Mouse (Mus musculus): ENCODE measurements around the gene Vav3. TPM values are rescaled to one million over a fixed set of nuclear protein-coding genes. Genes with fewer than 3 reads are reported as not detected.
A peak's percentile ranks its signal among the peaks of the same experiment; 100 is the strongest.

Vav3 gene
- total and polyA plus RNA-seq, 2 experiments from 2014 or later = 9.2 to 11.6 TPM

- DNase-seq (ENCODE audit: low spot score) = no peak
- 90% methylated on average over 5 of the region's 5 CpGs for WGBS
- Histone ChIP-seq H3K9ac (replicated peaks; ENCODE audit: low read length, poor library complexity, severe bottlenecking) (no peak overlapping the region), H3K36me3 (ENCODE audit: insufficient read depth, low read length) (no peaks in the 10 kb centered on the region), H3K4me1 (ENCODE audit: insufficient read depth, low read length) (no peaks in the 10 kb centered on the region), H3K27me3 (ENCODE audit: insufficient read depth, low read length) (no peaks in the 10 kb centered on the region), H3K27ac (ENCODE audit: low read depth, low read length) (no peak overlapping the region), H3K4me3 (ENCODE audit: low read depth, low read length) (no peak overlapping the region), H3K9me3 (ENCODE audit: low read length) (no peaks in the 10 kb centered on the region), H3K4me2 (ENCODE audit: low read depth, low read length, poor library complexity, severe bottlenecking) (no peak overlapping the region)
- no peak for ATAC-seq (ENCODE audit: low FRiP score)
- TF ChIP-seq CTCF (IDR thresholded peaks at IDR 0.05) = no peak
Observed at GRCm38 (mm10) chr3:109401527-109401926, 61.1 kb downstream of the Vav3 start.

DNA sequence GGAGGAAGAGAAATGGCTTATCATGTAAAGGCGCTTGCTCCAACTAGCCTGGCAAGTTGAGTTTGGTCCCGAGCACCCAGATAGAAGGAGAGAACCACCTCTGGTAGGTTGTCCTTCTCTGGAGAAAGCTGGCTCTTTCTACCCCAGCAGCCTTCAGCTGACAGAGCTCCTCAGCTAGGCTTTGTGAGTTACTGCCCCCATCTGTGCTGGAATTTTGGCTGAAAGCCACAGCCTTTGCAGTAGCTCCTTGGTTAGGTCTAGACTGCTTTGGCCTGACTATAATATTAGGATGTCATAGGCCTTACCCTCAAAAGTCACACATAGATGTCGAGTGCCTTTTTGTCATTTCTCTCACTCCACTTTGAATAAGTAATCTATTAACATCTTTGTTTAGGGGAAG lies 70.8 kb downstream of the Vav3 start:
- WGBS = 86% methylated on average over 3 of the region's 3 CpGs
- H3K36me3 ChIP-seq (ENCODE audit: insufficient read depth, low read length) = no peaks in the 10 kb centered on the region
- no peak overlapping the region for H3K27ac ChIP-seq (ENCODE audit: low read depth, low read length)
- no peaks in the 10 kb centered on the region for H3K4me1 ChIP-seq (ENCODE audit: insufficient read depth, low read length)
- no peak overlapping the region for H3K4me2 ChIP-seq (ENCODE audit: low read depth, low read length, poor library complexity, severe bottlenecking)
- no peak for TF ChIP-seq CTCF (IDR thresholded peaks at IDR 0.05)
- no peak overlapping the region for H3K4me3 ChIP-seq (ENCODE audit: low read depth, low read length)
- H3K27me3 ChIP-seq (ENCODE audit: insufficient read depth, low read length) = no peaks in the 10 kb centered on the region
- ATAC-seq (ENCODE audit: low FRiP score) (no peak), DNase-seq (ENCODE audit: low spot score) (no peak)
- no peak overlapping the region for H3K9ac ChIP-seq (replicated peaks; ENCODE audit: low read length, poor library complexity, severe bottlenecking)
- no peaks in the 10 kb centered on the region for H3K9me3 ChIP-seq (ENCODE audit: low read length)

DNA sequence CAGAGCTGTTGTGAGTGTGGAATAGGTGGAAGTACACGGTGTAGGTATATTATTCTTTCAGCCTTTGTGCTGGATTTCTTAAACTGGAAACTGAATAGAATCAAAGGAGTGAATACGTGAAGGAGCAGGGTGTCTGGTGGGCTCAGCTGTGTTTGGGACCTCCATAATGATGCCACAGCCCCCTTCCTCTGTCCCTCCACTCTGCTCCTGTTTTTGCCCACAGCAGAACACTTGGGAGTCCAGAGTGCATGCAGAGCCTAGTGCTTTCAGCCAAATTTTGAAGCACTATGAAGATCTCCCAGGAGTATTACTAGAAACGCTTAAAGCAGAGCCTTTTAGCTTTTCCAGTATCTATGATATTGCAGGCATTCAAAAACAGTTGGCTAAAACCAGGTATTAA lies 80.0 kb downstream of the Vav3 start:
- DNase-seq (ENCODE audit: low spot score) = no peak

DNA sequence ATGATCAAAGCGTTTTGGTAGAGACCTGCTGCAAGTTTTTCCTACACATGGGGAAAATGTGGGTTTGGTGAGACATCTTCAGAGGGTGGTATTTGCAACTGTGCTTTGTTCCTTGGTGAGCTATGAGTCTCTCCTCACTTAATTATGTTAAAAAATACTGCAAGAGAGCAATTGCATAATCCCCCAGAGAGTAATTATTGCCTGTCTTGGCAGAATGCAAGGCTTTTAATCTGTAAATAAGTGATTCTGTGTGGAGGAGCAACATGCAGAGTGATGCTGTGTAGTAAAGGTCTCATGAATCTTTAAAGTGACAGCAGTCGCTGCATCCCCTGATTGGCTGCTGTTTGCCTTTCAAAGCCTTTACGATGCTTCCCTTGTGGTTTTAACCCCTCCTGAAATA lies 80.6 kb downstream of the Vav3 start:
- no peak for TF ChIP-seq CTCF (IDR thresholded peaks at IDR 0.05)
- no peaks in the 10 kb centered on the region for H3K27me3 ChIP-seq (ENCODE audit: insufficient read depth, low read length)

More for the DNA sequence above, 80.0 kb downstream of the Vav3 start:
- no peak for TF ChIP-seq CTCF (IDR thresholded peaks at IDR 0.05)
- Histone ChIP-seq H3K36me3 (ENCODE audit: insufficient read depth, low read length) (no peaks in the 10 kb centered on the region), H3K27me3 (ENCODE audit: insufficient read depth, low read length) (no peaks in the 10 kb centered on the region), H3K4me1 (ENCODE audit: insufficient read depth, low read length) (no peaks in the 10 kb centered on the region), H3K4me2 (ENCODE audit: low read depth, low read length, poor library complexity, severe bottlenecking) (no peak overlapping the region), H3K27ac (ENCODE audit: low read depth, low read length) (no peak overlapping the region), H3K9me3 (ENCODE audit: low read length) (no peaks in the 10 kb centered on the region), H3K9ac (replicated peaks; ENCODE audit: low read length, poor library complexity, severe bottlenecking) (no peak overlapping the region), H3K4me3 (ENCODE audit: low read depth, low read length) (no peak overlapping the region)
- 38% methylated on average over 3 of the region's 3 CpGs for WGBS
- no peak; the same call in 1 of the 2 replicates for ATAC-seq (ENCODE audit: low FRiP score)

DNA sequence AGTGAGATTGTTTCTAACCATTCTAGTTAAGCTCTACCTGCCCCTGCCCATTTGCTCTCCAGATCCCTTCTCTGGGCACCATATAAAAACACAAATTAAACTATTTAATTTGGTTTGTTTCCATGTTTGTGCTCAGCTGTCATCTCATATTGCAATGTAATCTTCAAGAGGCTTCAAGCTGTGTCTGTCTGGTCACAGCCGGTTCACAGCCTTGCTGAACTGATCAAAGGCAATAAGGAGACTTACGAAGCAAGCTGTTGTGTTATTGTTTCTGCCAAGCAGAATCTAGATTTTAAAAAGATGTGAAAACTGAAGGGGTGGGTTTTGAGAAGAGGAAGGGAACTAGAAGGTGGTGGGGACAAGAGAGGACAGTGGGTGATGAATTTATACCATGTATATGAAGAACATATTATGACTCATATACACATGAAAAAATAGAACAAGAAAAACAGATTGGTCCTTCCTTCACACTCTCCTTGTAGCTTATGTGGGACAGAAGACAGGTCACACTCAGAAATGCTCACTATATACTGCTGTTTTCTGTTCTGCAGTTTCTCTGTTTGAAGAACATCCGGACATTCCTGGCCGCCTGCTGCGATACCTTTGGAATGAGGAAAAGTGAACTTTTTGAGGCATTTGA lies 83.1 kb downstream of the Vav3 start:
- Histone ChIP-seq H3K9ac (replicated peaks; ENCODE audit: low read length, poor library complexity, severe bottlenecking) (no peak overlapping the region), H3K27ac (ENCODE audit: low read depth, low read length) (no peak overlapping the region), H3K4me2 (ENCODE audit: low read depth, low read length, poor library complexity, severe bottlenecking) (no peak overlapping the region), H3K4me1 (ENCODE audit: insufficient read depth, low read length) (no peaks in the 10 kb centered on the region), H3K9me3 (ENCODE audit: low read length) (no peaks in the 10 kb centered on the region), H3K4me3 (ENCODE audit: low read depth, low read length) (no peak overlapping the region), H3K36me3 (ENCODE audit: insufficient read depth, low read length) (no peaks in the 10 kb centered on the region), H3K27me3 (ENCODE audit: insufficient read depth, low read length) (no peaks in the 10 kb centered on the region)
- DNase-seq (ENCODE audit: low spot score) = peak; percentile 61
- WGBS = 73% methylated on average over 5 of the region's 5 CpGs
- TF ChIP-seq CTCF (IDR thresholded peaks at IDR 0.05) = no peak
- no peak for ATAC-seq (ENCODE audit: low FRiP score)

More for the DNA sequence above, 80.6 kb downstream of the Vav3 start:
- Histone ChIP-seq H3K4me3 (ENCODE audit: low read depth, low read length) (no peak overlapping the region), H3K4me2 (ENCODE audit: low read depth, low read length, poor library complexity, severe bottlenecking) (no peak overlapping the region), H3K9me3 (ENCODE audit: low read length) (no peaks in the 10 kb centered on the region), H3K36me3 (ENCODE audit: insufficient read depth, low read length) (no peaks in the 10 kb centered on the region), H3K9ac (replicated peaks; ENCODE audit: low read length, poor library complexity, severe bottlenecking) (no peak overlapping the region), H3K27ac (ENCODE audit: low read depth, low read length) (no peak overlapping the region), H3K4me1 (ENCODE audit: insufficient read depth, low read length) (no peaks in the 10 kb centered on the region)
- peak; percentile 12 for DNase-seq (ENCODE audit: low spot score)
- 33% methylated on average over 3 of the region's 3 CpGs for WGBS
- ATAC-seq (ENCODE audit: low FRiP score) = peak; percentile 52; the same call in 1 of the 2 replicates

DNA sequence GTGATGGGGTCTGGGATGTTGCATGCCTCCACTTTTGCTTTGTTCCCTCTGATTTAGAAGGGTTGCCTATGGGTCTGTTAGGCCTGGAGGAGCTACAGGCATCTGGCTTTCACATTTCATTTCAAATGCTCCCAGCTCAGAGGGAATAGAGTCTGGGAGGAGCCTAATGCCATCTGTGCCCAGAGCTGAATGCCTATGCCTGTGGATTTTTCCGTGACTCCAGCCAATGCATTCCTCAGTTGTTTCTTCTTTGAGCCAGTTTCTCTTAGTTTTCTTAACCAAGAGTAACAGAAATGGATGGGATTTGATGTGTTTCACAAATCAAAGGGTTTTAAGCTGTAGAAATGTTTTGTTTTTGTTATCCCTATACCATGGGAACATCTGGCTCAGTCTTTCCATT lies 90.8 kb downstream of the Vav3 start:
- 50% methylated on average over 1 of the region's 1 CpGs for WGBS
- ATAC-seq (ENCODE audit: low FRiP score) = no peak
- H3K4me1 ChIP-seq (ENCODE audit: insufficient read depth, low read length) = no peaks in the 10 kb centered on the region
- DNase-seq (ENCODE audit: low spot score) = peak; percentile 35
- no peak for TF ChIP-seq CTCF (IDR thresholded peaks at IDR 0.05)
- H3K27ac ChIP-seq (ENCODE audit: low read depth, low read length) = no peak overlapping the region
- no peaks in the 10 kb centered on the region for H3K27me3 ChIP-seq (ENCODE audit: insufficient read depth, low read length)
- no peak overlapping the region for H3K9ac ChIP-seq (replicated peaks; ENCODE audit: low read length, poor library complexity, severe bottlenecking)
- no peak overlapping the region for H3K4me2 ChIP-seq (ENCODE audit: low read depth, low read length, poor library complexity, severe bottlenecking)
- H3K4me3 ChIP-seq (ENCODE audit: low read depth, low read length) = no peak overlapping the region
- no peaks in the 10 kb centered on the region for H3K9me3 ChIP-seq (ENCODE audit: low read length)
- H3K36me3 ChIP-seq (ENCODE audit: insufficient read depth, low read length) = no peaks in the 10 kb centered on the region

All from midbrain, postnatal 0 days (tissue).